Mouse (Mus musculus) midbrain, postnatal 0 days (tissue): ENCODE results near the gene Ggt1. TPM values are rescaled to one million over a fixed set of nuclear protein-coding genes. Genes with fewer than 3 reads are reported as not detected.

Source experiments
- ATAC-seq: fragments of 200-750 bp; cut with Nextera tagmentation; 2 replicates; pipeline ENCODE4 v1.8.0; 2017; ENCODE audit warnings: moderate number of reproducible peaks, mild to moderate bottlenecking, moderate TSS enrichment, moderate library complexity; ENCODE audit not compliant: low FRiP score
- DNase-seq: peaks from one replicate; pipeline ENCODE4 v3.0.0-alpha.2; 2015; ENCODE audit warnings: low spot score
- H3K27ac ChIP-seq: fragments of 300-500 bp; sonication (generic); 2 replicates; pipeline ENCODE4 v1.5.1; 2014; ENCODE audit warnings: low read depth, mild to moderate bottlenecking, low read length, mixed read lengths
- H3K27me3 ChIP-seq: fragments of 300-500 bp; sonication (generic); 2 replicates; pipeline ENCODE4 v1.6.1; 2014; ENCODE audit warnings: low read length, control low read depth, mixed read lengths; ENCODE audit not compliant: insufficient read depth
- H3K36me3 ChIP-seq: fragments of 300-500 bp; sonication (generic); 2 replicates; pipeline ENCODE4 v1.6.1; 2014; ENCODE audit warnings: low read length, control low read depth, mixed read lengths; ENCODE audit not compliant: insufficient read depth
- H3K4me1 ChIP-seq: fragments of 300-500 bp; sonication (generic); 2 replicates; pipeline ENCODE4 v1.6.1; 2014; ENCODE audit warnings: mild to moderate bottlenecking, control low read depth, antibody characterized with exemption, low read length, mixed read lengths; ENCODE audit not compliant: insufficient read depth
- H3K4me2 ChIP-seq: fragments of 300-500 bp; sonication (generic); 2 replicates; pipeline ENCODE4 v1.6.1; 2014; ENCODE audit warnings: low read depth, mild to moderate bottlenecking, low read length, mixed read lengths; ENCODE audit not compliant: poor library complexity, severe bottlenecking
- H3K4me3 ChIP-seq: fragments of 300-500 bp; sonication (generic); 2 replicates; pipeline ENCODE4 v1.5.1; 2014; ENCODE audit warnings: low read depth, mild to moderate bottlenecking, low read length, moderate library complexity
- H3K9ac ChIP-seq: fragments of 300-500 bp; sonication (generic); replicated peaks from 2 replicates; pipeline ENCODE4 v1.6.1; 2014; ENCODE audit warnings: mild to moderate bottlenecking, low read length, moderate library complexity, mixed read lengths; ENCODE audit not compliant: poor library complexity, severe bottlenecking
- H3K9me3 ChIP-seq: fragments of 300-500 bp; sonication (generic); 2 replicates; pipeline ENCODE4 v1.6.1; 2016; ENCODE audit warnings: low read length, control low read depth
- CTCF ChIP-seq: IDR thresholded peaks from 2 replicates; pipeline ENCODE4 v1.5.1; 2016; ENCODE audit warnings: antibody characterized with exemption, mild to moderate bottlenecking
- WGBS: fragments of 180-500 bp; shearing (Covaris S2); extraction: QIAGEN DNeasy Blood & Tissue Kit; methylation state at CpG from one replicate; pipeline ENCODE4 v1.1.7; 2014; 5-methylcytosine and 5-hydroxymethylcytosine counted together
- polyA plus RNA-seq: library from polyadenylated mRNA; unstranded; fragments of >200 nt; fragmentation: Nextera tagmentation; extraction: Ambion mirVana; gene quantifications from 2 replicates; pipeline ENCODE4 v1.2.1, GENCODE M21; 2015
- total RNA-seq: library from RNA; depleted of rRNA; stranded (reverse); fragments of >200 nt; gene quantifications from 2 replicates; pipeline ENCODE4 v1.2.3, GENCODE M21; 2014

Ggt1 gene
- total and polyA plus RNA-seq, 2 experiments from 2014 or later, result 1.0 to 1.4 TPM

- no peak for ATAC-seq
- Histone ChIP-seq H3K9me3 (no peaks in the 10 kb centered on the region), H3K4me3 (no peak overlapping the region), H3K36me3 (no peaks in the 10 kb centered on the region), H3K4me2 (no peak overlapping the region), H3K9ac (no peak overlapping the region), H3K27ac (no peak overlapping the region), H3K27me3 (no peaks in the 10 kb centered on the region), H3K4me1 (no peaks in the 10 kb centered on the region)
- no peak for DNase-seq
- no peak for TF ChIP-seq CTCF
- WGBS, result 8% methylated on average over 11 of the region's 11 CpGs
These were observed 7.0 kb downstream of the Ggt1 start for GRCm38 (mm10) chr10:75568441-75568840.

DNA sequence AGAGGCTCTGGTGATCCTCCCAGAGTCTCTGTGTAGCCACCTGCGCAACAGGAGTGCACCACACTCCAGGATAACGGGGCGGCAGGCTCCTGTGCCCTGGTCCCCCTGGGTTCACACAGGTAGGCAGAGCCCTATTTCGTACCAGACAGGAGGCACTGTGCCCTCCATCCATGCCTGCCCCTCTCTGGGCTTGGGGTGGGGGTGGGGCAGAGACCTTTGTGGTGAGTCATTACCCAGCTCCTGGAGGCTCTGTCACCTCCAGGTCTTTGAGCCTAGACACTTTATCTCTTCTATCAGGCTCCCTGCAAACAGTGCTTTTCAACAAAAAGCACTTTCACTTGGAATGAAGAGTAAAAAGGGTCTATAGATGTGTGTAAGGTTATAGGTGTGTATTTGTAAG lies 7.4 kb downstream of the Ggt1 start:
- Histone ChIP-seq H3K27me3 (no peaks in the 10 kb centered on the region), H3K9me3 (no peaks in the 10 kb centered on the region), H3K4me1 (no peaks in the 10 kb centered on the region), H3K27ac (no peak overlapping the region), H3K4me3 (no peak overlapping the region), H3K36me3 (no peaks in the 10 kb centered on the region), H3K9ac (no peak overlapping the region), H3K4me2 (no peak overlapping the region)
- no peak for TF ChIP-seq CTCF
- DNase-seq, result no peak
- no peak for ATAC-seq
- WGBS, result 25% methylated on average over 4 of the region's 4 CpGs

GRCm38 (mm10) chr10:75570981-75571657 lies 9.7 kb downstream of the Ggt1 start:
- 34% methylated on average over 10 of the region's 10 CpGs for WGBS
- H3K4me1 ChIP-seq, result no peaks in the 10 kb centered on the region
- no peaks in the 10 kb centered on the region for H3K36me3 ChIP-seq
- no peak overlapping the region for H3K4me3 ChIP-seq
- H3K9me3 ChIP-seq, result no peaks in the 10 kb centered on the region
- DNase-seq, result no peak
- no peak overlapping the region for H3K27ac ChIP-seq
- no peak overlapping the region for H3K9ac ChIP-seq
- no peak for TF ChIP-seq CTCF
- H3K4me2 ChIP-seq, result no peak overlapping the region
- no peak; the same call in 1 of the 2 replicates for ATAC-seq
- H3K27me3 ChIP-seq, result no peaks in the 10 kb centered on the region

DNA sequence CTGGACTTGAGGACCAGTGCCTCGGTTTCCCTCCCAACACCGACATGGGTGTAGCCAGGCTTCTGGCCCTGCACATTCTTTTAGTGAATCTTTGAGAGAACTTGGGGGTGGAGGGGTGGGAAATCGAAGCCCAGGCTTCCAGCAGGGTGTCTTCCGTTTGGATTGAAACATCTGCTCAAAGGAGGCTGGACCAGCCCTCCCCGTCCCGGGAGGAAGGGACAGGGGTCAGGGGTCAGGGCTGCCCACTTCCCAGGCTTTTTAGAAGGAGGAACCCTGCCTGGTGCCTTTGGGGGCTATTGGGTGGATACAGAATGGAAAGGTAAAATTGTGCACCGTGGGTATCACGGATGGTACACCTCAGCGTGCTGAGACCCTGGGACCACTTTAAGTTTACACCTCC lies 10.5 kb downstream of the Ggt1 start:
- no peaks in the 10 kb centered on the region for H3K27me3 ChIP-seq
- WGBS, result 45% methylated on average over 9 of the region's 9 CpGs
- no peak for TF ChIP-seq CTCF
- no peak overlapping the region for H3K4me2 ChIP-seq
- no peak overlapping the region for H3K9ac ChIP-seq
- H3K27ac ChIP-seq, result no peak overlapping the region
- no peaks in the 10 kb centered on the region for H3K9me3 ChIP-seq
- no peak overlapping the region for H3K4me3 ChIP-seq
- no peak for DNase-seq
- ATAC-seq, result no peak
- H3K4me1 ChIP-seq, result no peaks in the 10 kb centered on the region
- H3K36me3 ChIP-seq, result no peaks in the 10 kb centered on the region

- WGBS, result 59% methylated on average over 10 of the region's 10 CpGs
- no peaks in the 10 kb centered on the region for H3K27me3 ChIP-seq
- DNase-seq (no peak), ATAC-seq (no peak)
- no peaks in the 10 kb centered on the region for H3K9me3 ChIP-seq
- H3K27ac ChIP-seq, result no peak overlapping the region
- no peak overlapping the region for H3K4me3 ChIP-seq
- H3K36me3 ChIP-seq, result no peaks in the 10 kb centered on the region
- no peak overlapping the region for H3K4me2 ChIP-seq
- H3K9ac ChIP-seq, result no peak overlapping the region
- no peak for TF ChIP-seq CTCF
- H3K4me1 ChIP-seq, result no peaks in the 10 kb centered on the region
These were observed 11.8 kb downstream of the Ggt1 start for GRCm38 (mm10) chr10:75573181-75573580.

DNA sequence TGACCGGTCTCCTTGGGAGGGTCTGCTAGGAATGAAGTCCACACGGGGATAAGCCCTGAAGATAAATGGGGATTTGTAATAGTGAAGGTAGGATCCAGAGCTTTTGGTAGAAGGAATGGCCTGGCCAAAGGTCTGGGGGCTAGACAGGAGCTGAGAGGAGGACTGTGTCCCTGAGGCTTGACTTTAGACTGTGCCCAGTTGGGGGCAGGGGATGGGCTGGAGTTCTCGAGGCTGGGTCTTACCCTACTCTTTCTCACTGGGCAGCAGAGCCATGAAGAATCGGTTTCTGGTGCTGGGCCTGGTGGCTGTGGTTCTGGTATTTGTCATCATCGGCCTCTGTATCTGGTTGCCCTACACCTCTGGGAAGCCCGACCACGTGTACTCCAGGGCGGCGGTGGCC lies 12.6 kb downstream of the Ggt1 start:
- Histone ChIP-seq H3K4me2 (no peak overlapping the region), H3K36me3 (no peaks in the 10 kb centered on the region), H3K4me3 (no peak overlapping the region), H3K4me1 (no peaks in the 10 kb centered on the region), H3K9ac (no peak overlapping the region), H3K9me3 (no peaks in the 10 kb centered on the region), H3K27ac (no peak overlapping the region), H3K27me3 (no peaks in the 10 kb centered on the region)
- WGBS, result 88% methylated on average over 9 of the region's 9 CpGs
- no peak for TF ChIP-seq CTCF
- no peak for ATAC-seq
- no peak for DNase-seq
